35 mouse cellular contexts compared by ENCODE assay signal in genomic region chr1:73026786-73027299, GRCm38 (mm10). TPM values are rescaled to one million over a fixed set of nuclear protein-coding genes. Genes with fewer than 3 reads are reported as not detected.
A peak's percentile ranks its signal among the peaks of the same experiment; 100 is the strongest.
DNase-seq lines count a peak whose midpoint lies in the region; ATAC-seq lines count a peak whose summit lies in the region.
"Had no signal": no experiment of that assay in that cellular context is flagged by ENCODE, and none has a peak within 500 bp of the region (broad histone marks: within the 10 kb centered on the region; RNA-seq: fewer than 3 reads in every experiment).

No protein-coding gene starts in this region.

- H3K4me3 ChIP-seq in heart, embryonic 11.5 days (ENCODE audit: low read depth, low read length), result no peak overlapping the region
- H3K4me3 ChIP-seq in lung, embryonic 15.5 days, result no peak overlapping the region
- no peak overlapping the region for H3K4me3 ChIP-seq in liver, embryonic 15.5 days (replicated peaks)
- no peak overlapping the region for H3K4me3 ChIP-seq in stomach, embryonic 15.5 days (replicated peaks)
- H3K4me3 ChIP-seq in embryonic facial prominence, embryonic 10.5 days, result no peak overlapping the region
- H3K4me3 ChIP-seq: erythroblast, embryonic 14.5 days; forebrain, embryonic 12.5 days; heart, embryonic 15.5 days; intestine, embryonic 15.5 days; neural tube, embryonic 15.5 days had no signal

- 60% methylated on average over 5 of the region's 5 CpGs for WGBS in heart, embryonic 11.5 days (ENCODE audit: insufficient replicate concordance)
- 62% methylated on average over 5 of the region's 5 CpGs for WGBS in lung, embryonic 15.5 days
- WGBS in liver, embryonic 15.5 days (ENCODE audit: insufficient replicate concordance), result 71% methylated on average over 5 of the region's 5 CpGs
- 65% methylated on average over 5 of the region's 5 CpGs for WGBS in stomach, embryonic 15.5 days
- 82% methylated on average over 5 of the region's 5 CpGs for WGBS in embryonic facial prominence, embryonic 10.5 days

- H3K4me2 ChIP-seq in heart, embryonic 11.5 days, result no peak overlapping the region
- H3K4me2 ChIP-seq in lung, embryonic 15.5 days, result no peak overlapping the region
- no peak overlapping the region for H3K4me2 ChIP-seq in liver, embryonic 15.5 days
- no peak overlapping the region for H3K4me2 ChIP-seq in stomach, embryonic 15.5 days
- H3K4me2 ChIP-seq: forebrain, embryonic 12.5 days; heart, embryonic 15.5 days; intestine, embryonic 15.5 days; neural tube, embryonic 15.5 days had no signal

- no peak for ATAC-seq in heart, embryonic 11.5 days (replicated peaks; ENCODE audit: insufficient number of reproducible peaks, low FRiP score, low TSS enrichment)
- no peak for ATAC-seq in lung, embryonic 15.5 days (ENCODE audit: borderline replicate concordance, extremely low read depth, low FRiP score, low TSS enrichment)
- 0 out of 2 replicates have a peak, but pooled peaks have one; percentile 17 for ATAC-seq in liver, embryonic 15.5 days (ENCODE audit: insufficient read depth)
- ATAC-seq in stomach, embryonic 15.5 days (ENCODE audit: insufficient read depth, low FRiP score, low read depth), result no peak
- ATAC-seq: forebrain, postnatal 0 days; hindbrain, postnatal 0 days; intestine, embryonic 15.5 days had no signal

- no peaks in the 10 kb centered on the region for H3K27me3 ChIP-seq in heart, embryonic 11.5 days (ENCODE audit: control insufficient read depth, insufficient read depth, low read length)
- H3K27me3 ChIP-seq in lung, embryonic 15.5 days, result no peaks in the 10 kb centered on the region
- H3K27me3 ChIP-seq in liver, embryonic 15.5 days, result no peaks in the 10 kb centered on the region
- H3K27me3 ChIP-seq in stomach, embryonic 15.5 days (replicated peaks), result no peaks in the 10 kb centered on the region
- H3K27me3 ChIP-seq in embryonic facial prominence, embryonic 10.5 days (replicated peaks; ENCODE audit: low read depth, poor library complexity, severe bottlenecking), result no peaks in the 10 kb centered on the region
- H3K27me3 ChIP-seq: forebrain, embryonic 12.5 days; heart, embryonic 15.5 days; intestine, embryonic 15.5 days; neural tube, embryonic 15.5 days had no signal

- no peak overlapping the region for H3K9ac ChIP-seq in heart, embryonic 11.5 days (ENCODE audit: low read depth, low read length)
- no peak overlapping the region for H3K9ac ChIP-seq in lung, embryonic 15.5 days
- no peak overlapping the region for H3K9ac ChIP-seq in liver, embryonic 15.5 days
- H3K9ac ChIP-seq in stomach, embryonic 15.5 days, result no peak overlapping the region
- H3K9ac ChIP-seq: forebrain, embryonic 12.5 days; forebrain, postnatal 0 days; heart, embryonic 15.5 days; intestine, embryonic 15.5 days; neural tube, embryonic 15.5 days had no signal

- H3K4me1 ChIP-seq in heart, embryonic 11.5 days (ENCODE audit: control insufficient read depth, insufficient read depth, low read length), result peaks cover 7% of the 10 kb centered on the region; the same call in 1 of the 2 replicates
- H3K4me1 ChIP-seq in lung, embryonic 15.5 days, result no peaks in the 10 kb centered on the region
- H3K4me1 ChIP-seq in liver, embryonic 15.5 days (replicated peaks), result peaks cover 26% of the 10 kb centered on the region
- H3K4me1 ChIP-seq in stomach, embryonic 15.5 days, result no peaks in the 10 kb centered on the region
- H3K4me1 ChIP-seq in embryonic facial prominence, embryonic 10.5 days, result no peaks in the 10 kb centered on the region
- H3K4me1 ChIP-seq: forebrain, embryonic 12.5 days; heart, embryonic 15.5 days; intestine, embryonic 15.5 days; neural tube, embryonic 15.5 days had no signal

- H3K9me3 ChIP-seq in heart, embryonic 11.5 days (replicated peaks; ENCODE audit: control insufficient read depth, low read length), result no peaks in the 10 kb centered on the region
- no peaks in the 10 kb centered on the region for H3K9me3 ChIP-seq in lung, embryonic 15.5 days
- H3K9me3 ChIP-seq in liver, embryonic 15.5 days (replicated peaks), result no peaks in the 10 kb centered on the region
- no peaks in the 10 kb centered on the region for H3K9me3 ChIP-seq in stomach, embryonic 15.5 days
- H3K9me3 ChIP-seq in embryonic facial prominence, embryonic 10.5 days, result no peaks in the 10 kb centered on the region
- H3K9me3 ChIP-seq: forebrain, embryonic 12.5 days; heart, embryonic 15.5 days; intestine, embryonic 15.5 days; neural tube, embryonic 15.5 days had no signal

- H3K27ac ChIP-seq in heart, embryonic 11.5 days (ENCODE audit: low read depth, low read length), result no peak overlapping the region
- peak overlapping the region; percentile 12; the same call in 1 of the 2 replicates for H3K27ac ChIP-seq in lung, embryonic 15.5 days
- no peak overlapping the region for H3K27ac ChIP-seq in liver, embryonic 15.5 days (replicated peaks)
- 0 out of 2 replicates have a peak overlapping the region, but pooled peaks have one; percentile 21 for H3K27ac ChIP-seq in stomach, embryonic 15.5 days
- no peak overlapping the region; the same call in 1 of the 2 replicates for H3K27ac ChIP-seq in embryonic facial prominence, embryonic 10.5 days (replicated peaks)
- H3K27ac ChIP-seq: forebrain, embryonic 12.5 days; heart, embryonic 15.5 days; hindbrain, postnatal 0 days; intestine, embryonic 15.5 days; kidney, postnatal 0 days; neural tube, embryonic 15.5 days had no signal

- DNase-seq in heart, adult 11 months, result peak; percentile 33
- no peak for DNase-seq in lung, postnatal 14 days
- DNase-seq in gastrocnemius, postnatal 36 days, result no peak
- DNase-seq in embryonic facial prominence, embryonic 10.5 days (ENCODE audit: low spot score), result no peak
- DNase-seq: adrenal gland, adult 8-10 months; cerebellum, postnatal 10 days; forebrain, postnatal 0 days; kidney, adult 2 months; midbrain, embryonic 14.5 days; retina, postnatal 1 day; right cerebral cortex, postnatal 14 days had no signal

- H3K36me3 ChIP-seq in heart, embryonic 11.5 days (ENCODE audit: control insufficient read depth, insufficient read depth, low read length), result no peaks in the 10 kb centered on the region
- H3K36me3 ChIP-seq in lung, embryonic 15.5 days, result no peaks in the 10 kb centered on the region
- no peaks in the 10 kb centered on the region for H3K36me3 ChIP-seq in liver, embryonic 15.5 days (replicated peaks)
- H3K36me3 ChIP-seq in stomach, embryonic 15.5 days, result no peaks in the 10 kb centered on the region
- H3K36me3 ChIP-seq in embryonic facial prominence, embryonic 10.5 days (replicated peaks), result no peaks in the 10 kb centered on the region
- H3K36me3 ChIP-seq: forebrain, embryonic 12.5 days; heart, embryonic 15.5 days; intestine, embryonic 15.5 days; neural tube, embryonic 15.5 days had no signal

- intact Hi-C loops in gastrocnemius, postnatal 36 days (cut with DNase I), result no loop called here

RNA-seq across cellular contexts. Expression of gene Tnp1, which starts 11.1 kb away (rescaled TPM):
- polyA plus RNA-seq in heart, embryonic 11.5 days (2014; fragmentation: Nextera tagmentation; extraction: Ambion mirVana), result not detected in 2 replicates
- polyA plus RNA-seq in lung, embryonic 15.5 days (2015; fragmentation: Nextera tagmentation; extraction: Ambion mirVana), result not detected in 2 replicates
- not detected in 2 replicates for polyA plus RNA-seq in liver, embryonic 15.5 days (2015; fragmentation: Nextera tagmentation; extraction: Ambion mirVana)
- not detected in 2 replicates for polyA plus RNA-seq in stomach, embryonic 15.5 days (2015; fragmentation: Nextera tagmentation; extraction: Ambion mirVana)
- not detected for total RNA-seq in gastrocnemius, postnatal 36 days (2021)
- not detected in 2 replicates for polyA plus RNA-seq in embryonic facial prominence, embryonic 10.5 days (2016; fragmentation: Nextera tagmentation; extraction: Ambion mirVana)
- total RNA-seq: adrenal gland, adult 8-10 months; CH12.LX; common myeloid progenitor, adult 5-6 weeks; ES-E14; forebrain, postnatal 0 days; gastrocnemius, adult 8-10 months; heart, postnatal 25 days; hindbrain, postnatal 0 days; left cerebral cortex, postnatal 10 days; liver, adult 2 months had no signal
- polyA plus RNA-seq: C2C12; embryonic facial prominence, embryonic 14.5 days; erythroblast, embryonic 14.5 days; forebrain, embryonic 12.5 days; forebrain, postnatal 0 days; heart, embryonic 15.5 days; hindbrain, embryonic 11.5 days; hindbrain, postnatal 0 days; intestine, embryonic 15.5 days; kidney, postnatal 0 days; large intestine, adult 2 months; limb, embryonic 11.5 days; liver, adult 2 months; midbrain, embryonic 14.5 days; neural tube, embryonic 15.5 days; small intestine, adult 2 months had no signal

Comparison
In these comparisons a context has a peak if more than half of its experiments do, and no peak if none do; other contexts are left out.
1. H3K27ac ChIP-seq: peak in lung, embryonic 15.5 days (single experiment) and stomach, embryonic 15.5 days (single experiment); none in heart, embryonic 11.5 days (single experiment), liver, embryonic 15.5 days (single experiment) and embryonic facial prominence, embryonic 10.5 days (single experiment).